Mouse (Mus musculus): ENCODE measurements at regions not wholly inside any gene's neighbourhood (a gene's known extent, or its start where the extent isn't known, plus 50 kb on each side); places are given as distances from the start of the nearest gene placed in this dataset.

DNA sequence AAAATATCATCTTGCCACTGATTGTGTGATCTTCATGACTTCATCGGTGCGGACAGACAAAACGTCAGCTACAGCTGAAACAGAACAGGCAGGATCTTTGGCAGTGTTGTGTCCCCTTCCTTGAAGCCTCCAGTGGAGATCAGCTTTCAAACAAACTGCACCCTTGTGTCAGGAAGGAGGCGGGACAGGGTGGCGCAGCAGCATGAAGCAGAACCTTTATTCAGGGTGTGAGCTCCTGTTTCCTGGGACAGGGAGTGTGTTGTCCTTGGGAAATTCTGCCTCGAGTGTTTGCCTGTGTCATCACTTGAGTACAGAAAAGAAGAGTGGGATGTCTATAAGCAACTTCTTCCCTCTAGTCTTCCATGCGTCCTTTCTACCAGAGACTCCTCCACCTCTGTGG is 232.7 kb upstream of the A1bg start:
- no peak for TF ChIP-seq CTCF (IDR thresholded peaks at IDR 0.05; ENCODE audit: low read depth)
- no peak for TF ChIP-seq EP300 (IDR thresholded peaks at IDR 0.05; ENCODE audit: low read depth)

All from heart, postnatal 0 days (tissue).